Mouse (Mus musculus) megakaryocyte progenitor cell, adult 5-6 weeks (primary cell): ENCODE results near the gene Polr2m. TPM values are rescaled to one million over a fixed set of nuclear protein-coding genes. Genes with fewer than 3 reads are reported as not detected.

Experiments used
- ATAC-seq: replicated peaks from 2 replicates; pipeline ENCODE4 v1.8.0; 2016; ENCODE audit warnings: mild to moderate bottlenecking, moderate TSS enrichment, inconsistent platforms; ENCODE audit not compliant: poor library complexity
- total RNA-seq, 2 experiments: library from RNA; stranded (forward) in 1 of 2; stranded (reverse) in 1 of 2; fragments of 157-497, 149-512 nt in 1 of 2; fragments of 200-1000 nt in 1 of 2; gene quantifications; 2 replicates each; pipeline versions ENCODE4 v1.2.3 to v1.2.4; 2015 to 2017

Gene Polr2m
- total RNA-seq, 2 experiments from 2014 or later = 99.8 to 131 TPM

DNA sequence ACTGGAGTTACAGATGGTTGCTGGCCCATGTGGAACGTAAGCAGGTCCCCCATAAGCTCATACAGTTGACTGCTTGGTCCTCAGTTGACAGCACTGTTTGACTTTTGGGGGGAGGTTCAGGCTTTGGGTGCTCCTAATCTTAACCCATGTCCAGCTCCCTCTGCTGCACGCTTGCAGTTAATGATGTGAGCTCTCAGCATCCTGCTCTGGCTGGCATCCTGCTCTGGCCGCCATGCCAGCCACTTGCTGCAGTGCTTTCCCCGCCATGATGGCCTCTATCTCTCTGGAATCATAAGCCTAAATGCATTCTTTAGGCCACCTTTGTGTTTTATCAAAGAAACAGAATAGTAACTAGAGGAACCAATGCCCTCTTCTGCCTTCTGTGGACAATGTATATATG is 10.2 kb downstream of the Polr2m start:
- no peak for ATAC-seq

GRCm38 (mm10) chr9:71467434-71467833 is 18.3 kb downstream of the Polr2m start:
- no peak for ATAC-seq

DNA sequence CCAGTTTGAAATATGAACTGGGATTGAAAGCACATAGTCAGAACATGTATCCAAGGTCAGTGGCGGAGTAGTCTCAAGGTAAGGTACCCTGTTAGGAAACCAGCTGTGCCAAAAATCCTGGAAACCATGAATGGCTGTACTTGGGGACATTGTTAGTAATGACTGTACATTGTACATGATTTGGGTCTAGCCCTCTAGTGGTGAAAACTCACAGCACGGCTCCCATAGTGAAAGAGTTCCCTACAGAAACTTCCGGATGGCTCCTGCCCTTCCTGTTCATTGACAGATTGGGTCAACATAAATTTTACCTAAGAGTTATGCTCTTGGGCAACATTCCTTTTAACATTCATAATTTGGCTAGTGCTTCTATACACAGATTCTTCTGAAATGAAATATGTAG is 19.6 kb downstream of the Polr2m start:
- 0 out of 2 replicates have a peak, but pooled peaks have one; percentile 29 for ATAC-seq

DNA sequence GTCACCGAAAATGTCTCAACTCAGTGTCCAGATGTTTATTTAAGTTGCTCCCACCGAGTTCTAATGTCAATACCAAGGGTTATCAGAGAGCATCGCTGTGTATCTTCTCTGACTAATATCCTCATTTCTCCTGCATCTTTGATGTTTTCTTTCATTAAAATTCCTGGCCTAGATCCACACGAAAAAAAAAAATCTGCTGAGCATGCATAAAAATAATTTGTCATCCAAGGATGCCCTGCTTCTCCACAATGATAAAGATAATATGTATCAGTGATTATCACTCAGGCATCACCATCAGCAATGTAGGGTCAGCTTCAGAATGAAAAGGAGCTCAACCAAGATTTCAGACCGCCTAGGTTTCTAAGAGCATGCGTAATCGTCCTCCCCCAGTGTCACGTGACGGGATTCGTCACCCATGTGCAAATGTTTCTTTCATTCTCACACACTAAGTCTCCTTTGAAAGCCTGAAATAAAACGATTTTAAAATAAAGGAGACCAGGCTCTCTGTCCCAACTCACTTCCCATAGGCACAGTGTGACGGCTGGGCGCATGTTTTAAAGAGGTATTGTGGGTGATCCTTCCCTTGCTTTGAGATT is 22.6 kb downstream of the Polr2m start:
- ATAC-seq = no peak

DNA sequence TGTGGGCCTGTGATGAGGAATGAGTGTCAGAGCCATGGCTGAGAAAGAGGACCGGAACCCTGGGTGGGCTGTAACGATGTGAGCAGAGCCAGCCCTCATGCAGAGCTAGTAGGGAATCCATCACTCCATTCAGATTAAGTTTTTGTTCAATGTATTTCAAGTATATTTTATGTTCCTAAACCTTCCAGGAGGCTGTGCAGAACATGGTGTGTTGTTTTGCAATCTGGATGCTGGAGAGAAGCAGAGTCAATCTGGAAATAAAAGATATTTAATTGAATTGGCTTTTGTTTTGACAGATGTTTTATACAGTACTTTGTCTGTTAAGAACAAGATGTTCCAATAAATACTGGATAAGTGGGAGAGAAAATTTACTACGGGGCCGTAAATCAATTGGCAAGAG is 29.0 kb downstream of the Polr2m start:
- ATAC-seq = no peak

DNA sequence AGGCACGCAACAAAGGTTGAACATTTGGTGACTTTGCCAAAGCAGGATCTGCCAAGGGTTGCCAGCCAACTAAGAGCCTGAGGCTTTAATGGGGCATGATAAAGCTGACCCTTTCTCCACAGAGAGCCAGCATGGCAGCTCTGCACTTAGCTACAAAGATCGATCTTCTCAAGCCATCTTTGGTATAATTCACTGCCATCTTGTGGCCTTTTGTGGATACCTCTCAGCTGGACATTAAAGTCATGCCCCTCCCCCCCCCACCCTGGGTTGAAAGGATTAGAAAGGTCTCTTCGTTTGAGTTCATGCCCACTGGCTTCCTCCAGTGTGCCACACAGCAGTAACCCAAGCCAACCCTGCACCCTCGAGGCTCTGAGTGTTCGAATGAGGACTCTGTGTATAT is 31.8 kb downstream of the Polr2m start:
- ATAC-seq = no peak

- ATAC-seq = no peak
These were observed 32.4 kb downstream of the Polr2m start for GRCm38 (mm10) chr9:71453352-71453751.

DNA sequence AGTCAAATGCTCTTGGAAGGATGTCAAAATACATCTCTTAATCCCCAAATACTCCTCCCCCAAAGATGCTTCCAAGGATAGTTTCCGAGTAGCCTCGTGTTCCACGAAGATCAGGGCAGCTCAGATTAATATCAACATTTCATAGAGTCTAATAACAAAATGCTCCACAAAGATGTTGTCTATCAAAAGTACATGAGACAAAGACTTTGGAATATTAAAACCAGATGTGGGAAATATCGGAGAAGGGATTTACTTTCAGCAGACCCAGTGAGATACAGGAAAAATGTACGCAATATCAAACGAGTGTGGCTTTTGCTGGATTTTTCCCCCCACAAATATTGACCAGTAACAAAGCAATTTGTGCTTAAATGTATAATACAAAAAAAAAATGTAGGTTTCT is 35.1 kb downstream of the Polr2m start:
- ATAC-seq = no peak

DNA sequence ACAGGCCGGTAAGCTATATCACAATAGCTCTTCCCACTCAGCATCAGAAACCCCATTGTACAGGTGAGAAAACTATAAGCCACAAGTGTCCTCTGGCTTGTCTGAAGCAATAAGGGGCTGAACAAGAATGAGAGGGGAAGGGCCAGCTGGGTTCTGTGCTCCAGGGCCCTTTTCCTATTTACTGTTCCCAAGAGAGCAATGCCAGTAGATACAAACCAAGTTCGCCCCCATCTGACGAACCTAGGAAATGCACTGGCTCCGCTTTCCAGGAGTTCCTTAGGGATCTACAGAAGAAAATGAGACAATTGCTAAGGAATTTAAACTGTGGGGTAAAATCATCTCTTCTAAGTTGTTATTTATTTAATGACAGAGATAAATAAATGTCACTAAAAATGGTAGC is 38.2 kb downstream of the Polr2m start:
- ATAC-seq = no peak

DNA sequence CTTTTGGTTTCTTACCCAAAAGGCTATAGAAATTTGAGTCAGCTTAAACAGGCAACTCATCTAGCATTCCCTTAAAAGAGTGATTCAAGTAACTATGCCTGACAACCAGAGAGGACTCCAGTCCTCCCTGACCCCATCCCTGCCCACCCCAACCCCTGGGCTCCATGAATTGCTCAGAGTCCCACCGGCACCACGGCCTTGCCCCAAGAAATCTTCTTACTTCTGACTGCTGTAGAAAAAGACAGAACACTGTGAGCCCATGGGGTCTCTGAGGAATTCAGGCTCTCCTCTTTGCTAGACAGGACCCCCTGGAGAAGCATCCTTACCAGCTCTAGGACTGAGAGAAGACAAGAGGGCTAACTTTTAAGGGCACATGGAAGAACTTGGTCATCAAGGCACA is 40.4 kb downstream of the Polr2m start:
- ATAC-seq = no peak

DNA sequence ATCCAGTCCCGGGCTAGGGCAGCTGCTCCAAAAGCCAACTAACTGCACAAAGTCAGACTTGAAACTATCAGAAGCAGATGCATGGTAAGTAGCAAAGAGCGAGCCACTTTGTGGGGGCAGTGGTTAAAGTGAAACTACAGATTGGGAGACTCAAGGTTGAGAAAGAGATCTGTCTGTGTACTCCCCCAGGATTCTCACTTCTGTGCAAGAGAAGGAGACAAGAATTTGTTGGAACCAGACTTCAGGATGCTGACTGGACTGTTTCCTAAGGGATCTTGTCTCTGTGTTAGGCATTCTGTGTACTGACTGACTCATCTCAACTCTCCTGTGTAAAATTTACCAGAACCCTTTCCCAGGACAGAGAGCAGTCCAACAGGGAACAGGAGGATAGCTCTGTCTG is 47.6 kb downstream of the Polr2m start:
- no peak for ATAC-seq

Other genes starting within 250 kb of the Polr2m start
- gene Myzap, start 106.4 kb upstream of the Polr2m start, total RNA-seq (2015) = not detected in 2 replicates
- gene Myzap, start 106.4 kb upstream of the Polr2m start, total RNA-seq (2017) = 0.98 and 1.5 TPM in 2 replicates